Mouse (Mus musculus) lung, postnatal 14 days (tissue): Measurements from ENCODE around the gene Marco.

ENCODE experiments used
- DNase-seq: peaks from one replicate; pipeline ENCODE4 v3.0.0; 2021

Gene Marco

DNA sequence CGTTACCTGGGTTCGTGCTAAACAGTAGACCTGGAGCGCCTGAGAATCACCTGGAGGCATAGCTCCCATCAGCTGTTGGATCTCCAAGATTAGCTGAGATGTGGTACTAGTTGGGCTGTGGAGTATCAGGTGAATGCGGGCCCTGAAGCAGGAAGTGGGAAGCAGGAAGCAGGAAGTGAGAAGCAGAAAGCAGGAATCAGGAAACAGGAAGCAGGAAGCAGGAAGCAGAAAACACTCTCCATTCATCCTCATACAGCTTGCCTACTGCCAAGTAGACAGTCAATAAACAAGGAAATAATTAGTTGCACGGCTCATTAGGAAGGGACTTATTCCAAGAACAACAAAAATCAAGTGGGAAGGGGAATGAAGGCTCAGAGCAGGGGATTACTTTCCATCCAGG, 69.2 kb downstream of the Marco start:
- DNase-seq: no peak

DNA sequence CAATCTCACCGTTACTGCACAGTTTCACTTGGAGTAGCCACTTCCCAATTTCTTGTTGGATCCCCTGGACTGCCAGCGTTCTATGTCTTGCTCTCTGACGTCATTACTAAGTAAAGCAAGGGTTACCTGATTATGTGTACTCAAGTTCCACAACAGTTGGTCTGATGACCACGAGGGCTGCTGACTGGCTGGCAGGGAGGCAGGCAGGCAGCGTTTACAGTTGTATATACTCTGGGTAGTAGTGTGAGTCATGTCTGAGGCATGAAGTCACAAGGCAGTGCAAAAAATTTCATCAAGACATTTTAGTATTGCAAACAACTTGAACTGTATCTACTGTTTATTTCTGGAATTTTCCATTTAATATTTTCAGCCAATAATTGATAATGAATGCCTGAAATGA, 74.7 kb downstream of the Marco start:
- no peak for DNase-seq

DNA sequence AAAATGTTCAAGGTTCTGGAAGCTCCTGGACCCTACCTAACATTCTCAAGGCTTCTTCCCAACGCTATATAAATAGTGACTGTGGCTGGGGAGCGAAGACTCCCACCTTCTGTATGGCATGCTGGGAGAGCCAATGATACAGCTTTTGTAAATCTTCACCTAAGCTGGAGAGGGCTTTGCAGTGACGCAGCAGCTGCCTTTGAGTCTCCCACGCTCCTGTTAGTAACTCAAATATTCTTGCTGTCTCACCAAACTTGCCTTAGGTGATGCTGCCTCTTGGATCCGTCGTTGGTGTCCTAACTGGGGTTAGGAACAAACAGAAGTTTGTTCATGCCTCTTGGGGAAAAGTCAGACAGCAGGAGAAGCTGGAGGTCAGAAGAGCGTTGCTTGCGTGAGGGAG, 79.2 kb downstream of the Marco start:
- DNase-seq: no peak
